Mouse (Mus musculus): ENCODE measurements around the gene Fam122a.

GRCm38 (mm10) chr19:24493887-24494286 is 16.7 kb upstream of the Fam122a start:
- no peak for TF ChIP-seq GATA1 (IDR thresholded peaks at IDR 0.05; ENCODE audit: low read length)
- no peak for TF ChIP-seq TAL1 (IDR thresholded peaks at IDR 0.05; ENCODE audit: low read length)

Data from erythroblast, embryonic 14.5 days (primary cell).